Mouse (Mus musculus) lung, postnatal 0 days (tissue): ENCODE measurements at regions not wholly inside any gene's neighbourhood (a gene's known extent, or its start where the extent isn't known, plus 50 kb on each side); places are given as distances from the start of the nearest gene placed in this dataset.

Experiments used
- CTCF ChIP-seq: IDR thresholded peaks from 2 replicates; pipeline ENCODE4 v1.5.1; 2016; ENCODE audit warnings: antibody characterized with exemption, mild to moderate bottlenecking
- EP300 ChIP-seq: IDR thresholded peaks from 2 replicates; pipeline ENCODE4 v1.6.1; 2016; ENCODE audit warnings: antibody characterized with exemption, mild to moderate bottlenecking, control low read depth

GRCm38 (mm10) chr1:69370078-69370477 is 262.2 kb upstream of the Erbb4 start:
- TF ChIP-seq CTCF (no peak), EP300 (no peak)
